Comparison of ENCODE assay signal across 20 mouse cellular contexts in the genomic region with DNA sequence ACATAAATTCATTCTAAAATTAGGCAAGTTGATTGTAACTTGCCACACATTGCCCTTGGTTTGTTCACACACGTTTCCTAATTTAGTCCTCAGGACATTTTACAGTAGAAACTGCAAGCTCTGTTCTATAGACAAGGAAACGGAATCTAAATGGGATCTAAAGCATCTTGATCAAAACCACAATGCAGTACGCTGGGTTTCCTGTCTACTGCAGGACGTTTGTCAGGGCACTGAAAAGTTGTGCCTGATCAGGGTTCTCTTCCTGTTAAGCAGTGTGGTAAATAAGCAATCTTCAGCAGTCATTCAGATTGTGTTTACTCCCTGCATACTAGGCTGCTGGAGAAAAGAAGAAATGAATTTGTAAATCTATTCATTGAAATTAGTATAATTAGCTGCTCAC. TPM values are rescaled to one million over a fixed set of nuclear protein-coding genes. Genes with fewer than 3 reads are reported as not detected.
DNase-seq lines count a peak whose midpoint lies in the region; ATAC-seq lines count a peak whose summit lies in the region.
"Had no signal": no experiment of that assay in that cellular context is flagged by ENCODE, and none has a peak within 500 bp of the region (broad histone marks: within the 10 kb centered on the region; RNA-seq: fewer than 3 reads in every experiment).

No protein-coding gene starts in this region.

- intact Hi-C loops in left cerebral cortex, postnatal 10 days (cut with DNase I): no loop called here

- peak; percentile 45 for ATAC-seq in CD4-positive, CD25-positive, alpha-beta regulatory T cell, adult 4 months
- ATAC-seq in hematopoietic stem cell, adult 5-6 weeks (replicated peaks in 1 of 2; ENCODE audit: insufficient read depth in 1 of 2, low FRiP score in 2 of 2, low TSS enrichment in 1 of 2, low read depth in 1 of 2, poor library complexity in 2 of 2, severe bottlenecking in 2 of 2): peak; percentile 25 to 78; a peak in 3 of 4 replicates
- ATAC-seq: forebrain, embryonic 14.5 days had no signal

- peak; percentile 28 for DNase-seq in CD4-positive helper T cell, adult 2 months (ENCODE audit: low read depth, low spot score)
- peak; percentile 36 for DNase-seq in naive thymus-derived CD4-positive, alpha-beta T cell, adult 2 months (ENCODE audit: low read depth)
- no peak for DNase-seq in left cerebral cortex, postnatal 10 days (ENCODE audit: extremely low spot score in 1 of 2, low spot score in 2 of 2)
- DNase-seq in lung, postnatal 36 days: no peak
- DNase-seq: adrenal gland, postnatal 36 days; cerebellum, adult 2 months; cerebellum, postnatal 14 days; gastrocnemius, postnatal 25 days; heart, adult 18-20 months; heart, postnatal 4 days; kidney, adult 8-10 months; kidney, postnatal 4 days; layer of hippocampus, postnatal 36 days; liver; lung, adult 2 months; lung, postnatal 10 days; right cerebral cortex, postnatal 14 days had no signal

RNA-seq across cellular contexts. Expression of a gene that starts 28.3 kb away (rescaled TPM):
- under 1 TPM in 1 of 2 experiments, not detected in 1; 0.15 TPM for polyA plus RNA-seq in CD4-positive, CD25-positive, alpha-beta regulatory T cell, adult 4 months (2017; shearing (Covaris generic))
- 0.81 and 1.2 TPM in 2 replicates for total RNA-seq in hematopoietic stem cell, adult 5-6 weeks (2017)
- 1 to 10 TPM; 7.9 to 8.7 TPM for total RNA-seq in left cerebral cortex, postnatal 10 days (2021)

Comparison
In these comparisons a context has a peak if more than half of its experiments do, and no peak if none do; other contexts are left out.
1. DNase-seq: peak in CD4-positive helper T cell, adult 2 months (single experiment) and naive thymus-derived CD4-positive, alpha-beta T cell, adult 2 months (single experiment); none in left cerebral cortex, postnatal 10 days (0 of 2) and lung, postnatal 36 days (single experiment).